8 mouse cellular contexts compared by ENCODE assay signal in genomic region chr11:120538485-120538884, GRCm38 (mm10). TPM values are rescaled to one million over a fixed set of nuclear protein-coding genes. Genes with fewer than 3 reads are reported as not detected.
DNase-seq lines count a peak whose midpoint lies in the region; ATAC-seq and TF ChIP-seq lines count a peak whose summit lies in the region.

No protein-coding gene starts in this region.

- 54% methylated on average over 3 of the region's 3 CpGs for WGBS in hindbrain, embryonic 14.5 days
- 51% methylated on average over 3 of the region's 3 CpGs for WGBS in liver, postnatal 0 days (ENCODE audit: insufficient replicate concordance)

- H3K4me2 ChIP-seq in hindbrain, embryonic 14.5 days (replicated peaks): no peak overlapping the region
- H3K4me2 ChIP-seq in liver, postnatal 0 days (ENCODE audit: low read depth, low read length): no peak overlapping the region

- no peaks in the 10 kb centered on the region for H3K9me3 ChIP-seq in hindbrain, embryonic 14.5 days (ENCODE audit: control insufficient read depth, low read length)
- H3K9me3 ChIP-seq in liver, postnatal 0 days (ENCODE audit: low read length): no peaks in the 10 kb centered on the region

- H3K9ac ChIP-seq in hindbrain, embryonic 14.5 days: no peak overlapping the region; the same call in 1 of the 2 replicates
- no peak overlapping the region; the same call in 1 of the 2 replicates for H3K9ac ChIP-seq in liver, postnatal 0 days (replicated peaks)

- H3K36me3 ChIP-seq in hindbrain, embryonic 14.5 days (replicated peaks; ENCODE audit: control insufficient read depth, insufficient read depth): peaks cover 22% of the 10 kb centered on the region
- peaks cover 9% of the 10 kb centered on the region for H3K36me3 ChIP-seq in liver, postnatal 0 days (replicated peaks; ENCODE audit: insufficient read depth, low read length)

- peaks cover 8% of the 10 kb centered on the region for H3K27me3 ChIP-seq in hindbrain, embryonic 14.5 days (ENCODE audit: control insufficient read depth, insufficient read depth, low read length)
- no peaks in the 10 kb centered on the region for H3K27me3 ChIP-seq in liver, postnatal 0 days (ENCODE audit: insufficient read depth, low read length)

- TF ChIP-seq EP300 in liver, postnatal 0 days (IDR thresholded peaks at IDR 0.05; ENCODE audit: low read depth): no peak

- TF ChIP-seq CTCF in gastrocnemius, adult 2 months (IDR thresholded peaks at IDR 0.05): no peak
- TF ChIP-seq CTCF in liver, postnatal 0 days (IDR thresholded peaks at IDR 0.05; ENCODE audit: low read depth): no peak

- peak overlapping the region; percentile 74 for H3K27ac ChIP-seq in gastrocnemius, adult 2 months
- H3K27ac ChIP-seq in hindbrain, embryonic 14.5 days: peak overlapping the region; percentile 78
- H3K27ac ChIP-seq in liver, postnatal 0 days (ENCODE audit: low read depth): peak overlapping the region; percentile 85

- ATAC-seq in hindbrain, embryonic 14.5 days (ENCODE audit: low FRiP score): no peak
- no peak for ATAC-seq in liver, postnatal 0 days
- no peak for ATAC-seq in granulocyte monocyte progenitor cell, adult 5-6 weeks (replicated peaks; ENCODE audit: poor library complexity, severe bottlenecking)

- H3K4me3 ChIP-seq in gastrocnemius, adult 2 months: no peak overlapping the region
- no peak overlapping the region for H3K4me3 ChIP-seq in hindbrain, embryonic 14.5 days (replicated peaks; ENCODE audit: low read length)
- no peak overlapping the region for H3K4me3 ChIP-seq in liver, postnatal 0 days (ENCODE audit: low read depth, low read length)

- H3K4me1 ChIP-seq in hindbrain, embryonic 14.5 days (replicated peaks; ENCODE audit: control insufficient read depth, insufficient read depth, low read length): peaks cover 20% of the 10 kb centered on the region
- H3K4me1 ChIP-seq in liver, postnatal 0 days (ENCODE audit: insufficient read depth): peaks cover 23% of the 10 kb centered on the region

- intact Hi-C loops in gastrocnemius, adult 2 months (cut with DNase I): loop anchor here (2.0 kb wide), 1 partner anchor 18 kb away; no protein-coding TSS in a partner anchor

- peak; percentile 52 for DNase-seq in ovary, postnatal 36 days (ENCODE audit: low spot score)
- DNase-seq in ovary, postnatal 14 days (ENCODE audit: low spot score): no peak
- DNase-seq in gastrocnemius, adult 2 months: peak; percentile 92
- no peak for DNase-seq in hindbrain, embryonic 14.5 days (ENCODE audit: low spot score)
- DNase-seq in liver, postnatal 0 days: no peak
- DNase-seq in B cell, adult 2 months: no peak
- no peak for DNase-seq in thymus, adult 18-20 months

RNA-seq across cellular contexts. Expression of gene Gcgr, which starts 8.0 kb away (rescaled TPM):
- under 1 TPM in 1 of 2 experiments, not detected in 1; 0.33 TPM for total RNA-seq in gastrocnemius, adult 2 months (2021)
- 0.27 and 0.32 TPM in 2 replicates for polyA plus RNA-seq in hindbrain, embryonic 14.5 days (2014; fragmentation: Nextera tagmentation; extraction: Ambion mirVana)
- polyA plus RNA-seq in liver, postnatal 0 days (2015; fragmentation: Nextera tagmentation; extraction: Ambion mirVana): 58.5 and 66.9 TPM in 2 replicates
- total RNA-seq in granulocyte monocyte progenitor cell, adult 5-6 weeks (2014; fragmentation: Nextera tagmentation): not detected in 2 replicates
- not detected in 2 replicates for total RNA-seq in granulocyte monocyte progenitor cell, adult 5-6 weeks (2017)

RNA-seq across cellular contexts. Expression of gene Mcrip1, which starts 11.0 kb away (rescaled TPM):
- 10 to 100 TPM; 21.7 to 22.1 TPM for total RNA-seq in gastrocnemius, adult 2 months (2021)
- polyA plus RNA-seq in hindbrain, embryonic 14.5 days (2014; fragmentation: Nextera tagmentation; extraction: Ambion mirVana): 248 and 261 TPM in 2 replicates
- 59.2 and 61.0 TPM in 2 replicates for polyA plus RNA-seq in liver, postnatal 0 days (2015; fragmentation: Nextera tagmentation; extraction: Ambion mirVana)
- total RNA-seq in granulocyte monocyte progenitor cell, adult 5-6 weeks (2014; fragmentation: Nextera tagmentation): 64.7 and 75.8 TPM in 2 replicates
- total RNA-seq in granulocyte monocyte progenitor cell, adult 5-6 weeks (2017): 23.1 and 23.4 TPM in 2 replicates

RNA-seq across cellular contexts. Expression of gene Ppp1r27, which starts 12.4 kb away (rescaled TPM):
- 100 to 1,000 TPM; 188 to 418 TPM for total RNA-seq in gastrocnemius, adult 2 months (2021)
- 0.29 TPM in 1 of 2 replicates, not detected in the other for polyA plus RNA-seq in hindbrain, embryonic 14.5 days (2014; fragmentation: Nextera tagmentation; extraction: Ambion mirVana)
- 0.19 and 1.5 TPM in 2 replicates for polyA plus RNA-seq in liver, postnatal 0 days (2015; fragmentation: Nextera tagmentation; extraction: Ambion mirVana)
- total RNA-seq in granulocyte monocyte progenitor cell, adult 5-6 weeks (2014; fragmentation: Nextera tagmentation): not detected in 2 replicates
- total RNA-seq in granulocyte monocyte progenitor cell, adult 5-6 weeks (2017): not detected in 2 replicates

RNA-seq across cellular contexts. Expression of gene P4hb, which starts 34.6 kb away (rescaled TPM):
- total RNA-seq in gastrocnemius, adult 2 months (2021): 100 to 1,000 TPM; 201 to 240 TPM
- polyA plus RNA-seq in hindbrain, embryonic 14.5 days (2014; fragmentation: Nextera tagmentation; extraction: Ambion mirVana): 295 and 326 TPM in 2 replicates
- polyA plus RNA-seq in liver, postnatal 0 days (2015; fragmentation: Nextera tagmentation; extraction: Ambion mirVana): 683 and 697 TPM in 2 replicates
- total RNA-seq in granulocyte monocyte progenitor cell, adult 5-6 weeks (2014; fragmentation: Nextera tagmentation): 864 and 921 TPM in 2 replicates
- total RNA-seq in granulocyte monocyte progenitor cell, adult 5-6 weeks (2017): 1,372 and 1,702 TPM in 2 replicates

RNA-seq across cellular contexts. Expression of gene Arhgdia, which starts 42.9 kb away (rescaled TPM):
- 10 to 100 TPM; 72.1 to 89.6 TPM for total RNA-seq in gastrocnemius, adult 2 months (2021)
- 435 and 490 TPM in 2 replicates for polyA plus RNA-seq in hindbrain, embryonic 14.5 days (2014; fragmentation: Nextera tagmentation; extraction: Ambion mirVana)
- polyA plus RNA-seq in liver, postnatal 0 days (2015; fragmentation: Nextera tagmentation; extraction: Ambion mirVana): 148 and 156 TPM in 2 replicates
- total RNA-seq in granulocyte monocyte progenitor cell, adult 5-6 weeks (2014; fragmentation: Nextera tagmentation): 514 and 552 TPM in 2 replicates
- 163 and 168 TPM in 2 replicates for total RNA-seq in granulocyte monocyte progenitor cell, adult 5-6 weeks (2017)

Comparison
In these comparisons a context has a peak if more than half of its experiments do, and no peak if none do; other contexts are left out.
1. DNase-seq: peak in ovary, postnatal 36 days (single experiment) and gastrocnemius, adult 2 months (single experiment); none in ovary, postnatal 14 days (single experiment), hindbrain, embryonic 14.5 days (single experiment), liver, postnatal 0 days (single experiment), B cell, adult 2 months (0 of 2) and thymus, adult 18-20 months (0 of 2).
2. RNA of gene Ppp1r27, which starts 12.4 kb away (total RNA-seq): 188 to 418 TPM in gastrocnemius, adult 2 months; not detected in granulocyte monocyte progenitor cell, adult 5-6 weeks; every median in the first group is over 100 times any median in the second.
3. Peak in every context shown above with its lines, with median percentiles within 50 percentile points of each other: H3K27ac ChIP-seq.